Mouse (Mus musculus): ENCODE measurements around the gene Slc22a23. TPM values are rescaled to one million over a fixed set of nuclear protein-coding genes. Genes with fewer than 3 reads are reported as not detected.
A peak's percentile ranks its signal among the peaks of the same experiment; 100 is the strongest.

Gene Slc22a23
- total RNA-seq, 2 experiments from 2014 or later, result 7.1 to 7.3 TPM

DNA sequence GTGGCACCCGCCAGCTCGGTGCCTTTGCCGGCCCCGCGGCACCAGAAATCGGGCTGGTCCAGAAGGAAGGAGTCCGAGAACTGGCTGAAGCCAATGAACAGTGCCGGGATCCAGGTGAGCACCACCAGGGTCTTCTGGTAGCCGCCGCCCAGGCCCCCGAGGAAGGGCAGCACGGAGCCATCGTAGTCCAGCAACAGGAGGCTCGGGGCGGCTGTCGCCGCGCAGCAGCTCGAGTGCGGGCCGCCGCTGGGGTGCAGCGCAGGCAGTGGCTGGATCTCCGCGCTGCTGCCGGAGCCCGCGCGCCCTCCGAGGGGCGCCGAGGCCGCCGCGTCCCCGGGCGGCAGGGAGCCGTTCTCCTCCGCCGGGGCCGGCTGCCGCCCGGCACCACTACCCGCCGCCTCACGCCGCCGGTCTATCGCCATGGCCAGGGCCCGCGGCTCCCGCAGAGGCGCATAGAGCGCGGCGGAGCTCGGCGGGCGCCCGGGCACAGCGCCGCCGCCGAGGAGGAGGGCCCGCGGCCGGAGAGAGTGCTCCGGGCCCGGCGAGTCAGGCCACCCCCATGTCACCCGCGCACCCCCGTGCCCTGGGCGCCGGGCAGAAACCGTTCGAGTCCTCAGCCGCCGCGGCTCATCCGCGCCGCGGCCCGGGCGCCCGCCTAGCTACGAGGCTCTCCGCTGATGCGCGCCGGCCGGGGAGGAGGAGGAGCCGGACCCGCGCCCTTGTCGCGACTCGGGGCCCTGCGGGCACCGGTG lies 430 bp downstream of the Slc22a23 start:
- intact Hi-C loops (cut with DNase I), result loop anchor here (2.0 to 10.0 kb wide), 3 partner anchors 158 to 300 kb away; no protein-coding TSS in a partner anchor
- DNase-seq, result peak; percentile 60 to 61

DNA sequence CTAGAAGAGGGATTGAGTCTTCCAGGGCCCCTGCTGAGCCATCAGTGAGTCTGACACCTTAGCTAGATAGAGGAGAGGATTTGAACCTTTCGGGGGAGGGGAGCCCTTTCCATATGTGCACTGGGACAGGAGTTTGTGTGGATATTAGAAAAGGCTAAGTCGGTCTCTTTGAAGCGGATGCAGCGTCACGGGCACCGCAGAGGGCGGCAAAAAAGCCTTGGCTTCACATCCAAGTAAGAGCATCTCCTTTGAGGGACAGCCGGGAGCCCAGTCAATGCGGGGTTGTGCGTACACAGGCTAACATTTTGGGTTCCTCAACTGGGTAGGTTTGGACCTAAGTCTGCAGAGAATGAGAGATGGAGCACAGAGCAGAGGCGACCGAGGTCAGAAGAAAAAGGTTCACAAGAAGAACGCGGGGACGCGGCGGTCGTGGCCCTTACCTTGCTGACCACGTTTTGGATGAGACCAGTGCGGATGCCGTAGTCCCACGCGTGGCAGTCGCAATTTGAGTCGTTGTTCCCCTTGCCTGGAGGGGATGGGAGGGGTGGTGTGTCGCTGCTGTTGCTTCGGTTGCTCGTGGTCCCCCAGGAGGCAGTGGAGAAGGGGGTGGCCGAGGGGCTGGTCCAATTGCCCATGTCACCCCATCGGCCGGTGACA lies 1.1 kb downstream of the Slc22a23 start:
- intact Hi-C loops (cut with DNase I), result loop anchor here (2.0 to 10.0 kb wide), 2 partner anchors 157 to 299 kb away; no protein-coding TSS in a partner anchor
- DNase-seq, result no peak

DNA sequence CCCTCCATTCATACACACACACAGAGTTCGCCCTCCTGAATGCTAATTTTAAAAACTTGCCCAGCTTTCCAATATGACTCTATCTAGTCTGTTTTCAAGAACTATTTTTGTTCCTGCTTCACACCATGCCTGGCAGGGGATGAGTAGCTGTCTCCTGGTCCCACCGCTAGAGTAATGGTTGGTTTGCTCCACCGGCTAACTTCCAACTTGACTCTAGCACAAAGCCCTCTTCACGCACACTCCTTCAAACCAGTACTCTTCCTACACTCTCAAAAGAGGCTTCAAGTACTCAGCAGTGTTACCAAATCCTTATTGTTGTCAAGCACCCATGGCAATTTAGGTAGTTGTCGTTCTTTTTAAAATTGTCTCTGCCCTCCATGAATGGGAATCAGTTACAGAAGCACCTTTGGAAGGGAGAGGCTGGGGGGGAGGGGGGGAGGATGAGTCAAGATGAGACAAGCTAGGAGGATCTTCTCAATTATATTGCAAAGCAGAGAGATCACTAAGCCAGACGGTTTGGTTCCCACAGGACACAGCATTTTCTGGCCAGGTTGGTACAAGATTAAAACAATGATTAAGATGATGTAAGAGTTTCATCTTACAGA lies 2.6 kb downstream of the Slc22a23 start:
- DNase-seq, result no peak
- intact Hi-C loops (cut with DNase I), result loop anchor here (10.0 kb wide), 1 partner anchor 298 kb away; no protein-coding TSS in a partner anchor

DNA sequence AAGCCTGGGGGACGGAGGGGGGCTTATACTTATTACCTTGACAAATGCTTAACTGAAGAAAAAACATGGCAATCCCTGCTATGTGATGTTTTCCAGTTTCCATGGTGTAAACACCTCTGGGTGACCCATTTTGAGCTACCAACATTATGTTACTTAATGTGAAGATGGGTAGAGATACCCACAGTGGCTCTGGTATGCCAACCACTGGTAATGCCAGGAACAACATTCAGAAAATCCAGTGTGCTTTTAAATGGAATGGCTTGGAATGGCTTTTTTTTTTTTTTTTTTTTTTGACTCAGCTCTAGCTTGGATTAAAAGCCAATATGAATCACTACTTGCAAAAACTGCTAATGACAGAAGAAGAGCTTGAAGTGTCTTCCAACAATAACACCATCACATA lies 8.1 kb downstream of the Slc22a23 start:
- no peak for DNase-seq
- intact Hi-C loops (cut with DNase I), result no loop called here

DNA sequence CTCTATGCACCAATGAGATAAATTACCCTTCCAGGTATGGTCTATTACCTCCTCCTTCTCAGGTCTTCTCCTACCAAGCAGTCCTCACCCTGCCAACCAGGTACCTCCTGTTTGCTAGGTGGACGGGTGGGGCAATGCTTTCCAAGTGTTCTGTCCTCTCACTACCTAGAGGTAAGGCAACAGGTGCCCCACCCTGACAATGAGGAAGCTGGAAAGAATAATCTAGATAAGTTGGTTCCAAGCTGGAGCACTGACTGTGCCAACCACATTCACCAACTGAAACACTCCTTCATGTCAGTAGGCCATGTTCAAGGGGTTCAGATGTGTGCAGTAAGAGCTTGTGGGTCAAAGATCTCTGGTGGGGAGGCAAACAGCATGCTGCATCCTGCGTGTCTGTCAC lies 10.1 kb downstream of the Slc22a23 start:
- DNase-seq, result no peak
- intact Hi-C loops (cut with DNase I), result no loop called here

DNA sequence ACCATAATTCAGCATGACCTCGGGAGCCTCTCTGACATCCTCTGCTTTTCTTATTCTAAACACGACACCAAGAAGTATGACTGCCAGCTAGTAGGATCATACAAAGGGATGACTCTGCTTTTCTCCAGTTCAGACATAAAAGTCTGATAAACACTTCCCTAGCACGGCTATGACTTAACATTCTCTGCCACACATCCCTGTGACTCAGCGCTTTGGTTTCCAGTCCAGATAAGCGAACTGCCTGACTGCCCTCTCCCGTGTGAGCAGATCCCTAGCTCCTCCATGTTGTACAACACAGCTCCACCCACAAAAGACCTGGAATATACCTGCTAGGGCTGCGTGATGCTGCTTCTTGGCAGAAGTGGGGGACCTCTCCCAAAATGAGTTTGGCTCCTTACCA lies 12.2 kb downstream of the Slc22a23 start:
- intact Hi-C loops (cut with DNase I), result no loop called here
- DNase-seq, result peak; percentile 47 to 48

DNA sequence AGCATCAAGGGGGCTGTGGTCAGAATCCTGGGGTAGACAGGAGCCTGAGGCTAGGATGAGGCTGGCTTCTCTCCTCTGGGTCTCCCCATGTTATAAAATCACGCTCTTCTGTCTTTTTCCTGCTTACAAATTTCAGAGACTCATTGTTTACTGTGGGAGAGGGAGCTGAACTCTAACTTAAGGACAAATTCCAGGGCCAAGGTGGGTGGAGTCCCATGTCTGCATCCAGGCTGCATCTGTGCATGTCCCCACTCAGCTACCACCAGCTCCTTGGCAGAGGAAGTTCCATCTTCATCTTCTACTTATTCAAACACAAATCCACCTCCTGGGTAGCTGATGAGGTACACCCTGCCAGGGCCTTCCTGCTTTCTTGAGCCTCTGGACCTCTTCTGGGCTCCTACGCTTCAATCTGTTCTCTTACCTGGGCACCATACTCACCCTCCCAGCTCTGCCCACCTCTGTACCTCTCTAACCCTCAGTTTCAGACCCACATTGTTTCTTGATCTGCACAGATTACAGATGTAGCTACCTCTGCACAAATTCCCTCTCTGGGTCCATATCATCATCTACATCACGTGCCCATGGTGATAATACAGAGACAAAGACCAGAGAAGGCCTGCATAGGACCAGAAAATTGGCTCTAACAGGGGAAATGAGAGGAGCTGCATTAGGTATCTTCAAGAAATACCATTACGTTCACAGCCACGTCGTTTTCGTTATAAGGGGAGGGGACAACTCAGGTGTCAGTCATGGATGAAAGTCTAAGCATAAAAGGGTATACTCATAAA lies 13.4 kb downstream of the Slc22a23 start:
- DNase-seq, result no peak
- intact Hi-C loops (cut with DNase I), result no loop called here

DNA sequence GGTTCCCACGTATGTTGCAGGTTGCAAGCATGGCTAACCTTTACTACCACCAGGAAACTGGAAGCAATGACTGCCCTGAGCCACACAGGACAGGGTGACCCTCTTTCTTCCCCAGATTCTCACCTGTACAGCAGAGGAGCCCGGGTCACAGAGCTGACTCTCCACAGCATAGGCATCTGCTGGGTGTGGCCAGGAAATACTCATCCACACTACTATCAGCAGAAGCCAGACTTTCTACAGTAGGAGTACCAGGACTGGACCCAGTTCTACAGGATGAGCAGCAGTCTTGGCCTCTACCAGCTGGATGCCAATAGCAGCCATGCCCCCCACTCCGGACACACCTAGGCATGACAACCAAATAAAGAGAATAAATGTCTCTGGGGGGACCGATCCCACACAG lies 15.4 kb downstream of the Slc22a23 start:
- intact Hi-C loops (cut with DNase I), result no loop called here

DNA sequence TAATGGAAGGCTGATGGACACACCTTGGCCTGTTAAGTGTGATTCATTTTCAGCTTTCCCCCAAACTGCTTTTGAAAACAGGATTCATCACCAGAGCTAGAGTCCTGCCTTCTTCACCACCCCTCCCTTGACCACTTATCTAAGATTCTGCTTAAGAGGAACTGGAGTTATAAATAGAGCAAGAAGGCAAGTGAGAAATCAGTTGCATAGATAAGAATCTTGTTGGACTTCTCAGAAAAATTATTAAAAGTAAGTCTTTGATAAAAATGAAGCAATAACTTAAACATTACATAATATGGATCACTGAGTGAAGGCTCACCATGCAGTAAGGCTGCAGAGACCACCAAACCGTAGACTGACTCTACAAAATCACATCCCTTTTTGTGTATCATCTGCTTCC lies 18.0 kb downstream of the Slc22a23 start:
- intact Hi-C loops (cut with DNase I), result no loop called here
- DNase-seq, result no peak

More for the DNA sequence above, 15.4 kb downstream of the Slc22a23 start:
- no peak for DNase-seq

DNA sequence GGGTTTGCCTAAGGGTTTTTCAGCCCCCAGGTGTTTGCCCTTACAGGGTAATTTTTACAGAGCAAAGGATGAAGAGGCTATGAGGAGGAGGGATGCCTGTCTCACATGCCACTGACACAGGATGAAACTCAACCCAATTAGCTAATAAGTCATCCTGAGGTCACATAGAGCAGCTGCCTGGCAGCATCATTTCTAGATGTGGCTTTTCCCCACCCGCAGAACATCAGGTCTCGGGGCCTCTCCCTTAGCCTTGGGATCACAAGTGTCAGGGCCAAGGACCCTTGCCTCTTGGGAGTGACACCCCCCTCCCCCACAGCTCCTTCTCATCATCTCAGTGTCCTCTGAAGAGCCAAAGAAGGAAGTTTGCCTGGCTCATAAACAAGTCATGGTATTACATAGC lies 21.6 kb downstream of the Slc22a23 start:
- DNase-seq, result no peak
- intact Hi-C loops (cut with DNase I), result no loop called here

DNA sequence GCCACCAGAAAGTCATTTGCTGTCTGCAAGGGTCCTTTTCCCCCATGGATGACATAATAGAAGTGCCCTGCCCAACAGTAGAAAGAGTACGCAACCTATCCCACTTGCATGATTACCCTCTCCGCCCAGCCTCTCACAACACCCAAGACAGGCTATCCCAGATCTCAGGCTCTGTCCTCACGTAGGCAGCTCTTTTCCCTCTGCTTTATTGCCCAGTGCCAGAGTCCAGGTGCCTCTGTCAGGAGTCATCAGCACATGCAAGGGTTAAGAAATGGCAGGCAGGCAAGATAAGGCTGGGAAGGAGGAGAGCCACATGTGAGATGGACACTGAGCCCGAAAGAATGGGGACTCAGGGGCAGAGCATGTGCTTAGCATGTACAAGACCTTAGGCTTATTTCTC lies 24.5 kb downstream of the Slc22a23 start:
- intact Hi-C loops (cut with DNase I), result no loop called here

DNA sequence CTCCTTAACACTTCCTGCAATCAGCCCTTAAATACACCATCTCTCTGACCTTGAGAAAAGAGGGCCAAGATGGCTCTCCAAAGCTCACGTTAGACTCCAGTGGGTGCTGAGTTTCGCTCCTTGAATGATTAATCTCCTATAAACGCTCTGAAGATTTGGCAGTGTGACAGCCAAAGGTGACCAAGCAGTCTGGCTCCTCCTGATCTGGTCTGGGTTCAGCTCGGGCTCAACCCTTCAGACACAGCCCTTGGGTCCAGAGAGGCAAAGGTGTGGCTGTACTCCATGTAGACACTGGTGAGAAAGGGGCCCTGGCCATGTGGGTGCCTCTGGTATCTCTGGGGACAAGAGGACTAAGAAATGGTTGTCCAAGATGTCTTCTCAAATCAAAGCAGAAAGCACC lies 27.9 kb downstream of the Slc22a23 start:
- intact Hi-C loops (cut with DNase I), result no loop called here
- DNase-seq, result no peak

More for the DNA sequence above, 24.5 kb downstream of the Slc22a23 start:
- DNase-seq, result no peak

DNA sequence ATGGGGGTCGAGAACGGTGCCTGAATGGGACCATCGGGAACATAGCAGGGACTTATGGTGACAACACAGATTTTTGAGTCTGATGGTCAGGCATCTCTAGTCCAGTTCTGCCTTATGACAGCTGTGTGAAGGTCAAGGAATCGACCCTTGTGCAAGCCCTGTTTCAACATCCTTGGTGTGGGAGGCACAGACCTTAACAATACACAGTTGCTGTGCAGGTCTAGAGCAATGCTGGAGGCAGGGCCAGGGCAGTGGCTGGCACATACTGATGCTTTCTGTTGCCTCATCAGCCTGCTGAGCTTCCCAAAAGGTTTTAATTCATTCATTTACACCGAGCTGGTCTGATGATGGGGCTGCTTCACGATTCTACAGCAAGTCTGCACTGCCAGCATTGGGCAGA lies 28.5 kb downstream of the Slc22a23 start:
- intact Hi-C loops (cut with DNase I), result no loop called here
- DNase-seq, result no peak

DNA sequence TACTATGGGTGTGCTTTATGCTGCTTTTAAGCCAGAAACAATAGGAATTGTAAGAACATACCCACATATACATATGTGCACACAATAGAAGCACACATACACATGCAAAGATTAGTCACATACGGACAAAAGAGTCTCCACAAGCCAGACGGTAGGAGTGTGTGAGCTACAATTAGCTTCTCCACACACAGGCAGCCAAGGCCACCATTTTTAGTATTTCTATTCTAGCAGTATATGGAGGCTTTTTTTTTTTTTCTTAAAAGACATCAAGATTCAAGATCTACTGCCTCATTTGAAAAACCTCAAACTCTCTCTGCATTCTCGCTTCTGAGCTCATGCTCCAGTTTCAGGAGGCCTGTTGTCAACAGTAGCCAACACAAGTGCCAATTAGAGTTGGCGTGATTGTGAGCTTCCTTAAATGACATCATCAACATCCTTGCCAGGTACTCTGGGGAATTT lies 31.9 kb downstream of the Slc22a23 start:
- DNase-seq, result peak; percentile 22 to 36
- intact Hi-C loops (cut with DNase I), result no loop called here

DNA sequence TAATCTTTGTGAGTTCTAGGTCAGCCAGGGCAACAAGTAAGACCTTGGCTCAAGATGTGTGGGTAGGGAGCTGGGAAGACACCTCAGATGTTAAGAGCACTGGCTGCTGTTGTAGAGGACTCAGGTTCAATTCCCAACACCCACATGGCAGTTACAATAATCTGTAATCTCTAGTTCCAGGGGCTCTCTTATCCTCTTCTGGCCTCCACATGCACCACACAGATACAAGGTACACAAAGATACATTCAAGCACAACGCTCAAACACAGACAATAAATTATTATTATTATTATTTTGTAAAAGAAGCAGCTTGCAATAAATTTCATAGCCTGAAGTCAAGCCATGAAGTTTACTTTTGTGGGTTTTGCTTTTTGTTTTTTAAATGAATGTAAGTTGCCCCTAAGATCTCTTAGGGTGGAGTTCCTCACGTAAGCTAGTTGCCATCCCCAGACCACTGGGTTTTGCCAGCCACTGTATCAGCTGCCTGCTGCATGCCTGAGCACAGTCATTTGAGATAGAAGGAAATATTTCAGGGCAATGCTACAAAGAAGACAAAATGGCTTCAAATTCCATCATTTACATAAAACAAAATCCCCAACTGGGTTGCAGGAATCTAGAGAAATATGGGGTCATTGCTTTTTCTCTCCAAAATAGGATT lies 32.5 kb downstream of the Slc22a23 start:
- intact Hi-C loops (cut with DNase I), result no loop called here

DNA sequence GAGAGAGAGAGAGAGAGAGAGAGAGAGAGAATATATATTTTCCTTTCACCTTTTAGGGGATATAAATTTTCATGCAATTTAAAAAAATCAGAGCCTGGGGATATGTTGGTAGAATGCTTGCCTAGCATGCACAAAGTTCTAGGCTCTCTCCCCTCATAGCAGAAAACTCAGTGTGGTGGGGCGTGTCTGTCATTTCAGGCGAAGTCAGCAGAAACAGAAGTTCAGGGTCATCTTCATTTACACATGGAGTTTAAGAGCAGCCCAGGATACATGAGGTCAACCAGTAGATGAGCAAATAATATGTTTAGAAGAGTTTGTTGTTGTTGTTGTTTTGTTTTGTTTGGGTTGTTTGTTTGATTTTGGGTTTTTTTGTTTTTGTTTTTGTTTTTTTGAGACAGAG lies 33.4 kb downstream of the Slc22a23 start:
- DNase-seq, result no peak
- intact Hi-C loops (cut with DNase I), result no loop called here

More for the DNA sequence above, 32.5 kb downstream of the Slc22a23 start:
- no peak for DNase-seq

DNA sequence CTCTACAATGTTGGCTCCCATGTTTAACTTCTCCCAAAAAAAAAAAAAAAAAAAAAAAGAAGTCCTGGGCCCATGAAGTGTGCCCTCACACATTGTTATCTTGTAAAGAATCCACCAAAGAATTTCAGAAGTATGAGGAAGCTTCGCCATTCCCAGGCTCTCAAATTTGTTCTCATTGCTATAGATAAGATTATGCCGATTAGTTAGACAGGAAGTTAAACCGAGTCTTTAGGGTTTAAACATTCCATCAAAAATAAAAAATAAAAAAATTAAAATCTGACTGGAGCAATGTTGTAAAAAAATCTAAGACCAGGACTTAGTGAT lies 36.4 kb downstream of the Slc22a23 start:
- no peak for DNase-seq
- intact Hi-C loops (cut with DNase I), result no loop called here

DNA sequence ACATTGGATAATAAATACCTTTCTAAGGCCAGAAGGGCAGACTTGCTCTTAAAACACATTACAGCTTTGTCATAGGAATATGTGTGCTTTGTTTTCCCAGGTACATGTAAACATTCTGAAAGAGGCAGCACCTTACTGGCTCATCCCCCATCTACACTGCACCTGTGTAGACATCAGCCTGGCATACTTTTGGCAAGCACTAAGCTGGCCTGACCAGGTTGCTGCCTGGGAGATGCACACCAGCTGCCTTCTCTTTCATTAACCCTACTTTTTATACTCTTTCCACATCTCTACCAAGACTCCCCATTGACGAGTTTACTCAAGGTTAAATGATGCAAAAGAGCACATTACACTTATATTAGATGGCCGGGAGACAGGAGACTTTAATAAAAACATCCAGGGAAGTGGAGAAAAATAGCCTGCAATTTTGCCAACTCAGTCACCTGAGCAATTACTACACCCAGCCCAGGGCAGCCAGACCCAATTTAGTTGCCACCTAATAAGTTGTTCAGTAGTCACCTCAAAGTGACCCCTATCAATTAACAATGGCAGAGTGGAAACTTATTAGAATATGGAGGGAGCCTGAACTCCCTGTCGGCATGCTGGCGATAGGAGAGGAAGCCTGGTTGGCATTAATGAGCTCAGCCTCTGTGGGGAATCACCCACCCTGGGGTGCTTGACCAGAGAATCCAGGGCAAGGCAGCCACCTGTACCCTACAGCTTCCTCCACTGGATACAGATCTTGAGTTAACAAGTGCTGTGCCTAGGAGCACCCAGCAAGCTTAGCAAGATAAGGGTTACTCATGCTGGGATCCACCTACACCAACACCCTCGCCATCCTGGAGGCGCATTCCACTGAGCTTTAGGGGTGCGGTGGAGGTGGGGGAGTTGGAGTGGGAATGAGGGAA lies 37.0 kb downstream of the Slc22a23 start:
- no peak for DNase-seq
- intact Hi-C loops (cut with DNase I), result no loop called here

DNA sequence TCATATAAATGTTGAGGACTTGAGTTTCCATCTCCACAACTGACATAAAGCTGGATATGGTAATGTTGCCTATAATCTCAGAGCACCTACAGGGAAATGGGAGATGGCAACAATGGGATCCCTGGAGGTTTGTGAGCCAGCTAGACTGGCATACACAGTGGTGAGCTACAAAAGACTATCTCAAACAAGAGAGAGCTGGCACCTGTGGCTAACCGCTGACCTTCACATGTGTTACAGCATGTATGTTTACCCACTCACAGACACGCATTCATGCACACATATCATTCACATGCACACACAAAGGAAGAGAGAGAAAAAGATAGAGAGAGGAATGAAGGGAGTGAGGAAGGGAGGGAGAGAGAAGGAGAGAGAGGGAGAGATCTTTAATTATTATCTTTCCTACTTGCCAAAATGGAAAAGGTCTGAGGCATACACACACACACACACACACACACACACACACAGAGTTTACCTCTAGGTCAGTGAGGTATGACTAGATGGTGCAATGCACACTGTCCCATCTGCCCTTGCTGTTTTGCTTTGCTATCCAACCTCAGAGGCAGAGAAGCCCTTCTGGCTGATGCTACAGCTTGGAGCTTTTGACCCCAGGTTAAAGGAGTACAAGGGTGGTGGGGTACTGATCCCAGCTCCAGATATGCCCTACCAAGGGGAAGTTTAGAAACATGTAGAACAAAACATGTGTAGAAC lies 38.9 kb downstream of the Slc22a23 start:
- DNase-seq, result no peak
- intact Hi-C loops (cut with DNase I), result no loop called here

Measured in heart, postnatal 10 days (tissue).